Mouse (Mus musculus) monocyte, adult 2 months (primary cell): ENCODE measurements around the gene Polr2a.
"Not testable (repeated sequence)": the region's sequence is repeated elsewhere in the genome, so short reads cannot be mapped to it uniquely, and the experiment has no call there.

Source experiments
- DNase-seq, 2 experiments: peaks; one replicate each; pipeline ENCODE4 v3.0.0; 2022; ENCODE audit warnings: low spot score in 2 of 2, low read depth in 1 of 2

Gene Polr2a

DNA sequence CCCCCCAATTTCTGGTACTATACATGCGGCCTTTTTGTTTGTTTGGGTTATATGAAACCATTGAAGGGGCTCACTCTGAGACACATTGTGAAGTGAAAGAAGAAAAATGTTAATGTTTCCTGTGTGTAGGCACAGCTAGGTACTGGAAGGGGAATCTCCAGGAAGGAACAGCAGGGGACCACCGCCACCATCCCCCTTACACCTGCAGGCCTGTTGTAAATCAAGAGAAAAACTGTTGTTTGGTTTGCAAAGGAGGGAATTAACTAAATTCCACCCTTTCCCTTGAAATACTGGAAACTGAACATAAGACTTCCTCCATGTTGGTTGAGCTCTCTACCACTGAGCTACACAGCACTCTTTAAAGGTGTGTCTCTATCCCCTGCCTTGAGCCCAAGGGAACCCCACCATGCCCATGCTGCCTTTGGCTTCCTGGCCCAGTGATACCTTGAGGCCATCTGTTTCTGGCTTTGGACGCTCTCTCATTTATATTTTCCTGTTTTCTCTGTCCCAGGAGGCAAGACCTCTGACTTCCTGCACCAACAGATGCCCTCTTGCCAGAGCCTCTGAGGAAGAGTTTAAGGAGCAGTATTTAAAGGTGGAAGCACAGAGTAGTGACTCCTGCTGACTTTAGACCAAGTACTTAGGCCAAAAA is 49.7 kb downstream of the Polr2a start:
- no peak for DNase-seq

DNA sequence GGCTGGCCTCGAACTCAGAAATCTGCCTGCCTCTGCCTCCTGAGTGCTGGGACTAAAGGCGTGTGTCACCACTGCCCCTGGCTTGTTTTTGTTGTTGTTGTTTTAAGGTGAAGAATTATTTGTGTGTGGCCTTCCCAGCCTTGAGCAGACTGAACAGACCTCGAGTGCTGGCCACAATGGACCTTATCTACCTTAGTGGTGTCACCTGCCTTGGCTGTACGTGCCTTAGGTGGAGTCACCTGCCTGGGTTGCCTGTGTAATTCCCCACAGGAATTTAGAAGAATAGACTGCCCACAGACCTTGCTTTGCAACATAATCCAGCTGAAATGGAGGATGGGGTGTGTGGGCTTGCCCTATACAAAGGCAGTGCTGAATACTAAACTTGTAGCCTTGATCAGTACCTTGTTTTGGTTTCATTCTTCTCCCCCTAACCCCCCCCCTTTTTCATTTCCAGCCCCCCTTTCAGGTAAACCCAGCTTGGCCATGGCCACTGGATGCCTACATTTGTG is 50.5 kb downstream of the Polr2a start:
- DNase-seq: no peak

DNA sequence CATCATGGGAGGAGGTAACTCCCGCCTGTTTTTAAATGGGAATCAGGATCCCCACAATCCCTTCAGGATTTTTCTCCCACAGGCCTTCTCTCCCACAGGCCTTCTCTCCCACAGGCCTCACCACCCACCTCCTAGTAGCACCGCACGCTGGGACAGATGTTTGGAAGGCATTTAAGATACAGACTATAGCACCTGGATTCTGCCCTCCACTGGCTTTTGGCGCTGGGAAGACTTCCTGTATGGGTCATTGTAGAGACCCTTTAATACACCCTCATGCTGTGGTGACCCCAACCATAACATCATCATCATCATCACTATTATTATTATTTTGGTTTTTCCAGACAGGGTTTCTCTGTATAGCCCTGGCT is 51.0 kb downstream of the Polr2a start:
- no peak for DNase-seq

DNA sequence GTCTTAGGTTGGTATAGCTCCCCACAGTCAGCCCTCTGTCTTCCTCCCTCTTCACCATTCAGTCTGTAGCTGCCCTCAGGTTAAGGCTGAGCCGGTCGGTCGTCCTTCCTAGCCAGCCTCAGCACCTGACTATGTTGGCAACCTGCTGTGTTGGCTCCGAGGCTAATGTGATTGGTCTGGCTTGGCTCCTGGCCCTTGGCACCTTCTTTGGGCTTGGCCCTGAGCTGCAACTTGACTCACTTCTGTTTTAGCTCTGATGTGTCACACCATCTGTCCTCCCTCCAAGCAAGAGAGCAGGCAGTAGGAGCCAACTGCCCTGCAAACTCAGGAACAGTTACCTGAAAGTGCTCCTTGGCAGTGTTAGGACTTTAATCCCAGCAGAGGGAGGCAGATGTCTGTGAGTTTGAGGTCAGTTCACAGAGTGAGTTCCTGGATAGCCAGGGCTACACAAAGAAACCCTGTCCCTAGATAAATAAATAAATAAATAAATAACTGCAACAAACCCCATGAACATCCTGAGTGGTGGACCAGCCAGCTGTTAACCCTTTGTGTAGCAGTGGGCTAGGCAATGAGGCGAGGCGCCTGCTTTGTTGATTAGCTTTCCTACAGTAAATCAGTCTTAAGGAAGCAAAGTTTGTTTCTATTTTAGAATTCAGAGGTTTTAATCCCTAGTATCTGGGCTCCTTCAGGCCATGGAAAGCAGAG is 51.5 kb downstream of the Polr2a start:
- no peak for DNase-seq

DNA sequence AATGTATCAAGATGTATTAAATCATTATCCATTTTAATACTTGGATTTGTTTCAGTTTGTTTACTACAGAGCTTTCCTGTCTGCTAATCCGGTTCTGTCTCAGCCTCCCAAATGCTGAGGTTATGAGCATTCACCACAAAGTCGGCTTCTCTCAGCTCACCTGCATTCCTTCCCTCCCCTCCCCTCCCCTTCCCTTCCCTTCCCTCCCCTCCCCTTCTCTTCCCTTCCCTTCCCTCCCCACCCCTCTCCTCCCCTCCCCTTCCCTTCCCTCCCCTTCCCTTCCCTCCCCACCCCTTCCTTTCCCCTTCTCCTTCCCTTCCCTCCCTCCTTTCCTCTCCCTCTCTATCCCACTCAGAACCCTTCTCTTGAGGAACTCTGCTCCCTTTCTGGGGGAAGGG is 53.8 kb downstream of the Polr2a start:
- no peak for DNase-seq

DNA sequence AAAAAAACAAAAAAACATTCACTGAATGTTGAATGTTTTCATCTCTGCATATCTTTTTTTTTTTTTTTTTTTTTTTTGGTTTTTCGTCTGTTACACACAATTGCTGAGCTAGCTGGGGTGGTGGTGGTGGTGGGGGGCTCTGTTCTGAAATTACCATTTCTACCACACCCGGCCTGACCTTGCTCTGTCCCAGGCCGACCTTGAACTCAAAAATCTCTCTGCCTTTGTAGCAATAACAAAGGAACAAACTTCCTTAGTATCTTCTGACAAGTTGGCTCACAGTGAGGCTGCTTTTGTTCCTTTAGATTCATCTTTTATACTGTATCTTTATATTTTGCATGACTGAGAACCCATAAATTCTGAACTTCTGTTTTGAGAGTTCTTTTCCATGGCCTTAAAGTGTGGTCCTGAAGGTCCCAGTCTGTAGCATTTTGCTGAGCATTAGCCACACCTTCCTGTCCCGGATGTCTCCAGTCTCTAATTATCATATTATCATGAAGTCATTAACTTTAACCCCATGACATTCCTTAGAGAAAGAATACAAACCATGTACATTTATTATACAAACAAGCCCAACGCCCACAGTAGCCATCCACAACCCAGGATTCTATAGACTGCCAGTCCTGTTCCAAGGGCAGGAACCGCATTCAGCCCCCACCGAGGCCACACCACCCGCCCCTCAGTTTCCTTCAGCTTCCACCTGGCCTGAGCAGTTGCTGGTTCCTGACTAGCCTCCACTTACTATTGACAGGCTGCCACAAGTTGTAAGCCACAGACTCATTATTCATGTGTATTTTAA is 54.4 kb downstream of the Polr2a start:
- DNase-seq: no peak

DNA sequence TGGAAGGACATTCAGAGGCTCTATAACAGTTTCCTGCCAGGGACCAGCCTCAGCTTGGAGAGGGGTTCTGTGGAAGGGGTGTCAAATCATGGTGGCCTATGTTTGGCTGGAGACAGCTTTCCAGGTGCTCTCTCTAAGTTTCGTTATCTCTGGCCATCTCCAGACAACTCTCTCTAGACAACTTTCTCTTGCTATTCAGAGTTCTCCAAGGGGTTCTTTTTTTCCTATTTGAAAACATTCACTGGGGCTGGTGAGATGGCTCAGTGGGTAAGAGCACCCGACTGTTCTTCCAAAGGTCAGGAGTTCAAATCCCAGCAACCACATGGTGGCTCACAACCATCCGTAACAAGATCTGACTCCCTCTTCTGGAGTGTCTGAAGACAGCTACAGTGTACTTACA is 55.1 kb downstream of the Polr2a start:
- not testable (repeated sequence) for DNase-seq

DNA sequence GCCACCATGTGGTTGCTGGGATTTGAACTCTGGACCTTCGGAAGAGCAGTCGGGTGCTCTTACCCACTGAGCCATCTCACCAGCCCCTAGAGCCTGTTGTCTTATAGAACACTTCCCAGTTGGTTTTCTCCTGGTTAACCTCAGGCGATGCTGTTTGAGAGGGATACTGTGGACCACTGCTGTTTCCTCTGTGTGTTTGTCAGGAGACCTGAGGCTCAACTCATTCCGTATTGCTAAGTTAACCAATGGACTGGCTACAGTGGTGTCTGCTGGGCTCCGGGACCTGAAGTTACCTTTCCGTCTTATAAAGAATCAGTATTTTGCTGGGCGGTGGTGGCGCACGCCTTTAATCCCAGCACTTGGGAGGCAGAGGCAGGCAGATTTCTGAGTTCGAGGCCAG is 55.6 kb downstream of the Polr2a start:
- DNase-seq: not testable (repeated sequence)

DNA sequence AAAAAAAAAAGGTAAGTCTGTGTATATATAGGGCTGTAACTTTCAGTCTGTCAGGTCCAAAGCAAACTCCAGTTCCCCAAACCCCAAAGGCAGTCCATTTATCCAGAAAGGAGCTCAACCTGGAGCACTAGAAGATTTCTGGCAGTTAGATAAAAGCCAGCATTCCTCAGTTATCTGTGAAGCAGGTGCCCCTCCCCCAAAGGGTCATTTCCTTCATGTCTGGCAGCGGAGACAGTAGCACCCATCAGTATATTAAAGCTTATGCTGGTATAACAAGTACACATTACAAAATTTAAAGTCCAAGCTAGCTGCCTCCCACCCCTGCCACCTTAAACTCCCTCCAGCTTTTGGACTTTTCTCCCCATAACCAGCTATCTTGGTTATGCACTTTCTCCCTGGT is 58.8 kb downstream of the Polr2a start:
- no peak for DNase-seq

DNA sequence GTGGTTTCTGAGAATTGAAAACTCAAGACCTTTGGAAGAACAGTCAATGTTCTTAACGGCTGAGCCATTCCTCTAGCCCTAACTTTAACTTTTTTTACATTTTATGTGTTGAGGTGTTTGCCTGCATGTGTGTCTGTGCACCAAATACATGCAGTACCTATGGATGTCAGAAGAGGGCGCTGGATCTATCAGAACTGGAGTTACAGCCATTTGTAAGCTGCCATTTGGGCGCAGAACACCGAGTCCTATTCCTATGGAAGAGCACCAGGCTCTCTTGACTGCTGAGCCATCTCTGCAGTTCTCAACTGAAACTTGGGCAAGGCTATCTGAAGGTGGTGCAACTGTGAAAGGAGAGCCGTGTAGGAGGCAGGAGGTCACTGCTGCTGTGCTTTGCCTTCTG is 59.9 kb downstream of the Polr2a start:
- DNase-seq: no peak

DNA sequence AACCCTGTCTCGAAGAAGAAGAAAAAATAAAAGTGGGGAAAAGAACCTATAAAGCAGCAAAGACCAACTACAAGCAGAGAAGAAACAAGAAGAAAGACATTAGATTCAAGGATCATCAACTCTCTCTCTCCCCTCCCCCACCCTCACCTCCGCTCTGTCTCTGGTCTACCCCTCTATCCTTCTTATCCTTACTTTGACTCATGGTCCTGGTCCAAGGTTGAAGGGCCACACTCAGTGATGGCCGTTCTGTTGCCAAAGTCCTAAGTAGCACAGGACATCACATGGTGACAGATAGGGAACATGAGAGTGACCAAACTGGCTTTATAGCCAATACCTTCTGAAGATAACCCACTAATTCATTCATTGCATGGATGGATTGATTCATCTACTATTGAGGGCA is 61.0 kb downstream of the Polr2a start:
- DNase-seq: no peak

DNA sequence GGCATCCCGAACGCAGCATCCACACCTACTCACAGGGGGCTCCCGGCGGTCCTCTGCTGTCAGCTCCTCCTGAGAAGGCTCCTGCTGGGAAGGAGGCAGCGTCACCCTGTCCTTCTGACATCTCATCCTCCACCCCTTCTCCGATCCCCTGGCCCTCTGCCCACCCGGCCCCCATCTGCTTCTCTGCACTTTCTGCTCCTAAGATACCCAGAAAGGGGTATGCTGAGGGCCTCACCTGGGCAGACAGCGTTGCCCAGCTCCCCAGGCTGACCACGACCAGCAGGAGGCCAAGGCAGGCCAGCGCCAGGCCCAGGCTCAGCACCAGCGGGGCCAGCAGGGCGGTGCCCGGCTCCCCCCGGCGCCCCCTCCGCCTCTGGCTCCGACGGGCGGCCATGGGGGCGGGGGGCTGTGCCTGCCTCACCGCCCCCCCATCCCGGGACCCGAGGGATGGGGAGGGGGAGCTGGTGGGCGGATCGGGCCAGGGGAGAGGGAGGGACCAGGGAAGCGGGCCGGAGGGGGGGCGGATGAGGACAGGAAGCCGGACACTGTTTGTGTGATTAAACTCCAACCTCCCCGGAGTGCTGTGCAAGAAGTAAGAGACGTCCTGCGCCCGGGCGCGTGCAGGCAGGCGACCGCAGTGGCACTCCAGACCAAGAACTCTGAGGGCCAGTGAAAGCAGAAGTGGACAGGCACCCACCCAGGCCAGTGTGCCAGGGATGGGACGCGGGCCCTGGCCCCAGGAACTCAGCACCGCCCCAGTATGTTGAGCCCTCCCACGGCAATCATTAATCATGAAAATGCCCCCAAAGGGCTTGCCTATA is 62.9 kb downstream of the Polr2a start, which contains the start of the genes Tnfsf12 and Tnfsfm13:
Gene Tnfsf12, minus strand, starts transcription at position 489 of the 821 bp plus-strand sequence.
Gene Tnfsfm13, minus strand, starts transcription at position 738 of the 821 bp plus-strand sequence.
- peak; percentile 66 to 73 for DNase-seq

DNA sequence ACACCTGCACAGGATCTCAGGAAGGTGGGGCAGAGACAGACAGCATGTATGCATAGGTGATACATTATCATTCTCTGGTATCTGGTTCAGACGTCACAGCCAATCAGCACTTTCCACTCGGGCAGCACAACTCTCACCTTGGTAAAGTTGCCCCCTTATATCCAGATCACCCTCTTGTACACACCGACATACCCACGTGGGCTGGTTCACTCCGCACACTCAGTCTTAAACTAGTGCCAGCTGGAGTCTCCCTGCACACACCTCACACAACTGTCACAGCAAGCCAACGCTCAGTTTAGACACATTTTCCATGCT is 63.4 kb downstream of the Polr2a start:
- no peak for DNase-seq

DNA sequence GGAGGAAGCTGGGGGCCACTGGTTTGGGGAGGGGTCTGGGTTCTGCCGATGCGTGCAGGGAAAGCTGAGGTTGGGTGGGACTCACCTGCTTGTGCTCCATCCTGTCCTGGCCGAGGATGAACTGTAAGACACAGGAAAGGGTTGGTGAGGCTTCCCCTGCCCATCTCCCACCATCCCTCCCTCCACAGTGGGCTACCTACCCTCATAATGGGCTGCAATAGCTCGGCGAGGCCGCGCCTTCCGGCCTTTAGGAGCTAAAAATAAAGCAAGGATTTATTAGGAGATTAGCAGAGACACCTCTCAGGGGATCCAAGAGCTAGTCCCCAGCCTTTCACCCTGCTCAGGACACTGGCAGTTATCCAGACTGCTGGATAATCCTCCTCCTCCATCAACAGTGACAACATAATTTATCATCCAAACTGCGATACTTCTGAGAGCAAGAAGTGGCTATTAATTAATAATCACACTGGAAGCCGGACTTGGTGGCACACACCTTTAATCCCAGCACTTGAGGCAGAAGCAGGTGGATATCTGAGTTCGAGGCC is 64.9 kb downstream of the Polr2a start:
- no peak for DNase-seq

DNA sequence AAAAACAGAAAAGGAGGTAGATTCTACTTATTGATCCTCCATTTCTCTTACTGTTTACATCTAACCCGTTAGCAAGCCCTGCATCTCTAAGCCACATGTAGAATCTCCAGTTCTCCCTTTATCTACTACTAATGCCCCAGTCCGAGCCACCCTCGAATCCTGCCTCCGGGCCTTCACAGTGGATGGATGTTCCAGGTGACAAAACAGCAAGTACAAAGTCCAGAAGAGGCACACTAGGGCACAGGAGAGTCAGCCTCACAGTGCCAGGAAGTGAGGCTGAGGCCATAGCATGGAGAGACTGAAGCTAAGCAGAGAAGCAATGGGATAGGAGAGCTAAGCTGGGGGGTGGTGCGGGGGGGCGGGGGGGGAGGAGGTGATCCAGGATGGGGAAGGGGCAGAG is 65.6 kb downstream of the Polr2a start:
- no peak for DNase-seq

DNA sequence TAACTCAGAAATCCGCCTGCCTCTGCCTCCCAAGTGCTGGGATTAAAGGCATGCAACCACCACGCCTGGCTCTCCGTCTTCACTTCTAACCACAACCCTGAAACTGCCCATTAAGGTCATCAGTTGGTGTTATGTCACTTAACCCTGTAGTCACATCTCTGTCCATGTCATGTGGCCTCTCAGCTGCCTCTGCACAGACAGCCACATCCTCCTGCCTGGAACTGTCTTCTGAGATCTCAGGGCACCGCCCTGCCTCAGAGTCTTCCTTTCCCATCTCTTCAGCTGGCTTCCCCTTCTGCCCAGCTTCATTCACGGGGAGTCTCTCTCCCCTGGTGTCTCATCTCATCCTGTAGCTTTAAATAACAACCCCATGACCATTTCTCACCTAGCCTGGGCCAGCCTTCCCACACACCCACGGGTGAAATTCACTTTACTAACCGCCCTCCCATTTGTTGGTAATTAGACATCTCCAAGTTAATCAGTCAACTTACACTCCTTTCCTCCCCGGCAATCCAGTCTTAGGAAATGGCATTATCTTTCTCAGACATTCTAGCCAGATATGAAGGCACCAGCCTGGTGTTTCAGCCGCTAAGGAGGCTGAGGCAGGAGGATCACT is 66.1 kb downstream of the Polr2a start:
- DNase-seq: peak; percentile 65 to 71

DNA sequence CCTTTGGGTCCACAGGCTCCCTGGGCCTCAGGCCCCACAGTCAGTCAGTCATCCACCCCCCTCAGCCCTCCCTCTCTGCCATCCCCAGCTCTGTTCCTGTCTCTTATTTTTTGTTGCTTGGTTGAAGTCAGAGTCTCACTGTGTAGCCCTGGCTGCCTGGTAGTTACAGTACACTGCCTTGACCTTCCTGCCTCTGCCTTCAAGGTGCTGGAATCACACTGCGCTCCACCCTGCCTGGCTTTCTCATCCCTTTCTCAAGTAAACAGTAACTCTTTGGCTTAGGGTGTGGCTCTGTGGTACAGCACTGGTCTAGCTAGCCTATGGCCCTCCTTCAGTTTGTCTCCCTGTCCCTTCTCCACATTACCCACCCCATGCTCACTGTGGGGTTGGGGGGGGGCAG is 68.5 kb downstream of the Polr2a start:
- DNase-seq: no peak

DNA sequence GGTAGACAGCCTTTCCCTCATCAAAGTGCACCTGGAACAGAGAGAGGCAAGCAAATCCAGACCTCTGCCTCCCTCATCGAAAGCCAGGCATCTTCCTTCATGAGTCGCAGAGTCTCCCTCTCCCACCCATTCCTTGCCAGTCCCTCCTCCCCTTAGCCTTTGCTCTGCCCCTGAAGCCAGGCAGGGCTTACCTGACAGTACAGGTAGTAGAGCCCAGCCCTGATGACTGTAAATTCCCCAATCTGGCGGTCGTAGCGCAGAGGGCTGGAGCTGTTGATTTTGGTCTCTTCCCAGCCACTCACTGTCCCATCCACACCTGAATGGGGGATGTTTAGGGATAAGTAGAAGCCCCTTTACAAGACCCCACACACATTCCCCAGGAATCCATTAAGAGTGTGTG is 71.4 kb downstream of the Polr2a start:
- DNase-seq: no peak

DNA sequence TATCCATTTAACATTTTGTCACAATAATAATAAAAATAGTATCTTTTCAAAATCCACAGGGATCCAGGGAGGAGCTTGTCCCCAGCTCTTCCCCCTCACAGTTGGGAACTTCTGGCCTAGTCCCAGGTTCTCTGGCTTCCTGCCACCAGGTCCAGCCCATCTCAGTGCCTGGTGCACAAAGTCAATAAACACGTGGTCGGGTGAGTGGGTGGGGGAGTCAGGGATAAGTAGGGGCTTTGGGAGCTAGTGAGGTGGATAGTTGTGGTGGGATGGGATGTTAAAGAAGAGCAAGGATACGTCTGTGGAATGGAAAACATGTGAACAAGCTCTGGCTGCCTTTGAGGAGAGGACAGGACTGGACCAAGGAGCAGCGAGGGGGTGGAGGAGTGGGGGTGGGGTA is 72.1 kb downstream of the Polr2a start:
- DNase-seq: no peak

DNA sequence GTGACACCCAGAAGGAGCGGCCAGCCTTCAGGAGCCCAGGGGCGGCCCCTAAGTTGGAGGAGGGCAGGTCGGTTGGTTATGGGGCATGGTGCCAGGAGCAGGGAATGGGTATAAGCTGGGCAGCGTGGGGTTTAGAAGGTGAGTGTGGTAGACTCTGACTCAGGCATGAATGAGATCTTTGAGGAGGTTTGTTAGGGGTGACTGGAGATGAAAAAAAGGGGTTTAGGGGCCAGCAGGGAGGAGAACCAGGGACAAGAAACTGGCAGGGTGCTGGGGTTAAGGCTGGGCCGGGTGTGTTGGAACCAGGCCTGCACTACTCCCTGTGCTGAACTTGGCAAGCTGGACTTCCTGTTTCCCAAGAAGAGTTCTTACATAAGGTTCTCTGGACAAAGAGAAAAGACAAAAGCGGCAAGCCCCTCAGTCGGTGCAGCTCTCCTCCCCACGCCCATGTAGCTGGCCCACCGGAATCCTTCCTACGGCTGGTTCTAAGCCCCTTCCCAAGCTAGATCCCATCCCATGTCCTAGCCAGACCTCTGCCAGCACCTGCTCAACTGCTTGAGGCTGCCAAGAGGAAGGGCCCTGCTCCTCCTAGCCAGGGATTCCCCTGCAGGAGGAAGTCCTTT is 72.8 kb downstream of the Polr2a start, which contains the start of gene Tnfsf13:
Gene Tnfsf13, minus strand, starts transcription at position 259 of the 623 bp plus-strand sequence.
- peak in 1 of 2 experiments; percentile 55 for DNase-seq
